Mouse (Mus musculus): ENCODE measurements around the gene Zfp451. TPM values are rescaled to one million over a fixed set of nuclear protein-coding genes. Genes with fewer than 3 reads are reported as not detected.

Gene Zfp451
- polyA plus RNA-seq, 1 experiment, result 5.0 TPM

DNA sequence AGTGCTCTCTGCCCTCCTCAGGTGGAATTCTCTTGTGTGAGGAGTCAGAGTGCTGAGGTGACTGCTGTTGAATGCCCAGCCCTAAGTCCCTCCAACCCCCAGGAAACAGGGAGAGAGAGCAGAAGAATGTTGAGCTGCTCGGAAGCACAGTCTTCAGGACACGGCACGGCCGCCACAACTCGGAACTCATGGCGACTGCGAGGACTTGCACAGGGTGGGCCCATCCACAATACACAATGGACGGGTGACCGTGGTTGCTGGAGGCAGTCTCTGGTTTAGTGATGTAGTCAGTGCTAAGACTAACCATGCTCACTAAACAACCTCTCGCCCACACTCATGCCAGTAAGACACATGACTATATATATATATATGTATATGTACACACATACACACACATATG lies 42.8 kb downstream of the Zfp451 start:
- Histone ChIP-seq H3K4me1 (ENCODE audit: control insufficient read depth, insufficient read depth, low read length) (peaks cover 11% of the 10 kb centered on the region; the same call in 1 of the 2 replicates), H3K4me3 (ENCODE audit: insufficient read depth, low read depth, low read length) (no peak overlapping the region), H3K36me3 (ENCODE audit: control insufficient read depth, insufficient read depth, low read length) (peaks cover 8% of the 10 kb centered on the region; the same call in 1 of the 2 replicates), H3K27ac (ENCODE audit: insufficient read depth, low read depth, low read length) (no peak overlapping the region), H3K27me3 (replicated peaks; ENCODE audit: control insufficient read depth, insufficient read depth, low read length) (no peaks in the 10 kb centered on the region)
- no peak for TF ChIP-seq CTCF (conservative IDR thresholded peaks at IDR 0.05; ENCODE audit: insufficient read depth, insufficient read length, low read depth, low read length)
- 96% methylated on average over 10 of the region's 10 CpGs for WGBS
- no peak for DNase-seq

DNA sequence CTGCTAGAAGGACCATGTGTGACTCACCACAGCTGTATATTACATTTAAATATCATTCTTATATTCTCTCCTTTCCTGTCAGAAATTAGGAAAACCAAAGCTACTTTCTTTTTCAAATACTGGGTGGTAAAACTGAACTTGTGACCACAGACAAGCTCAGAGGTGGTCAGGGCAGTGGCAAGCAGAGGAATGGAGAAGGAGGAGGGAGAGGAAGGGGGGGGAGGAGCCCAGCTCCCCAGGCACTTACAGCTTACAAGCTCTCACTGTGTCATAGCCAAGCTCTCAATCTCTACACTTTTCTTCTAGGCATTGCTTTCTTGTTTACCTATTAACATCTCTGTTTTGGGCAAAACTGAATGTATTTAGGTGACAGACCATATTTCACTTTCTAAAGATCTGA lies 45.6 kb downstream of the Zfp451 start:
- peaks cover 5% of the 10 kb centered on the region; the same call in 1 of the 2 replicates for H3K36me3 ChIP-seq (ENCODE audit: control insufficient read depth, insufficient read depth, low read length)
- TF ChIP-seq POLR2A (IDR thresholded peaks at IDR 0.05; ENCODE audit: low read depth, low read length) (no peak), CTCF (conservative IDR thresholded peaks at IDR 0.05; ENCODE audit: insufficient read depth, insufficient read length, low read depth, low read length) (no peak)
- H3K4me1 ChIP-seq (ENCODE audit: control insufficient read depth, insufficient read depth, low read length), result peaks cover 13% of the 10 kb centered on the region; the same call in 1 of the 2 replicates
- no peaks in the 10 kb centered on the region for H3K27me3 ChIP-seq (replicated peaks; ENCODE audit: control insufficient read depth, insufficient read depth, low read length)
- no peak for DNase-seq
- no peak overlapping the region for H3K4me3 ChIP-seq (ENCODE audit: insufficient read depth, low read depth, low read length)
- H3K27ac ChIP-seq (ENCODE audit: insufficient read depth, low read depth, low read length), result no peak overlapping the region

DNA sequence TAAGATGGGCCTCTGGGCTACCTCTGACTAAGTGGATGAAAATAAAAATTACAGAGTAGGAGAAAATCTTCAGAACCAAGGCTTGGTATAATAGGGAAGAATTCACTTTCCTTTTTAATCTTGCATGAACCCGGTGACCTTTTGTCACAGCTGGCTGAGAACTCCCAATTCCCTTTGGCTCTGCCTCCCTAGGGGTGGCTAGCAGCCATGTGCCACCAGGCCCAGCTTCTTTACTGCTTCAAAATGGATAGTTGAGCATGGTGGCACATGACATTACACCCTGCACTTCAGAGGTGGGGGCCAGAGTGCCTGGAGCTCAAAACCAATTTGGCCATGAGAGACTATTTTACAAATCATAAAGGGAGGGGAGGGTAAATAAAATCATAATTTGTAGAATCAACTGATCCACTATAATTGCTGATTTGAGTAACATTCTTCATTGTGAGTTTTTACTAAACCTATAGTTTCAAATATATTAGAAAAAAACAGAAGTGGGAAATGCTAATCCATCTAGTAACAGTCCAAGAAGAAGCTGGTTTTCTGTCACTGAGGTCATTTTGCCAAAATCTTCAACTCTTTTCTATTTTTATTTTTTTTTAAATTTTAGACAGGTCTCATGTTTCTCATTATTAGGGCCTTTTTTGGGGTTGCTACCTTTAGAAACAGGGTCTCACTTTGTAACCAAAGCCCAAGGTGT lies 46.2 kb downstream of the Zfp451 start:
- DNase-seq, result no peak
- H3K4me3 ChIP-seq (ENCODE audit: insufficient read depth, low read depth, low read length), result no peak overlapping the region
- H3K27ac ChIP-seq (ENCODE audit: insufficient read depth, low read depth, low read length), result no peak overlapping the region
- TF ChIP-seq POLR2A (IDR thresholded peaks at IDR 0.05; ENCODE audit: low read depth, low read length), result no peak
- no peak for TF ChIP-seq CTCF (conservative IDR thresholded peaks at IDR 0.05; ENCODE audit: insufficient read depth, insufficient read length, low read depth, low read length)
- peaks cover 5% of the 10 kb centered on the region; the same call in 1 of the 2 replicates for H3K36me3 ChIP-seq (ENCODE audit: control insufficient read depth, insufficient read depth, low read length)
- WGBS, result 74% methylated on average over 1 of the region's 1 CpGs
- H3K4me1 ChIP-seq (ENCODE audit: control insufficient read depth, insufficient read depth, low read length), result peaks cover 13% of the 10 kb centered on the region; the same call in 1 of the 2 replicates
- H3K27me3 ChIP-seq (replicated peaks; ENCODE audit: control insufficient read depth, insufficient read depth, low read length), result no peaks in the 10 kb centered on the region

DNA sequence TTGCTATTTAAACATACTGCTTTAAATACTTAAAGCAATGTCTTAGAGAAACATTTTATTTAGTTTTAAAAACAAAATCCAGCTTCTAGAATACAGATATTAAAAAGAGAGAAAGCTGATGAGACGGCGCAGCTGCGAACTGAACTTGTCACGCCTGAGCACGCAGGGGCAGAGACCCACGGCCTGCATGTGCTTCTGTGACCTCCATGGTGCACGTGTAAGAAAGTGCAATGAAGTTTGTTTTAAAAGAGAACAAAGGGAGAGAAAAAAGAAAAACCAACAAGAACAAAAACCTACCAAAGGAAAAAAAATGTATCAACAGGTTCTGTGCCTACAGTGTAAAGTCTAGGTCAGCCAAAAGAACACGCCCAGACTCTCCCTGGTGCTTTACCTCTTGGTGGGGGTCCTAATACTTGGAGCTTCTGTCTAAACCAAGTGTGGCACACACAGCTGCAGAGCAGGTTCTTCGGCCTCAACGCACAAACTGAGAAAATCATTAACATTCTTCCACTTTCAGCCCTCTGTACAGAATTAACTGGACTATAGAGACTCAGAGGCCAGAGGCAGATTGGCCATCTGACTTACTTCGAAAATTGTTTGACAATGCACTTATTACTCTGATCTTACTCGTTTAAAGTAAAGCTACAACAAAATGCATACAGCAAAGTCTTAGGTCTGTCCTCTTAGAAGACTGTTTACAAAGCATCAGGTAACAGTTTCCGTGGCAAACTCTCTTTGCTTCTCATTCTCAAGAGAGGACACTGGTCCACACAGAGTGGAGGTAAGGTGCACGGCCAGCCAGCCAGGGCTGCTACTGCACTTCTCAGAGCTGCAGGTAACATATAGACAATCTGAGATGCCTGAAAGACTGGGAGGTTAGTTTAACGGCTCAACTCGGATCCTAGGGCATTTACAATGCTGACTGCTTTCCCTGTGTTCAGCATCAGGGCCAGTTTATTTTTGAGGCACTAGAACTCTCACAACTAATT lies 47.6 kb downstream of the Zfp451 start:
- peak overlapping the region; percentile 22; the same call in 1 of the 2 replicates for H3K27ac ChIP-seq (ENCODE audit: insufficient read depth, low read depth, low read length)
- DNase-seq, result peak; percentile 12
- H3K27me3 ChIP-seq (replicated peaks; ENCODE audit: control insufficient read depth, insufficient read depth, low read length), result no peaks in the 10 kb centered on the region
- 44% methylated on average over 16 of the region's 16 CpGs for WGBS
- peaks cover 13% of the 10 kb centered on the region; the same call in 1 of the 2 replicates for H3K4me1 ChIP-seq (ENCODE audit: control insufficient read depth, insufficient read depth, low read length)
- TF ChIP-seq CTCF (conservative IDR thresholded peaks at IDR 0.05; ENCODE audit: insufficient read depth, insufficient read length, low read depth, low read length), result no peak
- TF ChIP-seq POLR2A (IDR thresholded peaks at IDR 0.05; ENCODE audit: low read depth, low read length), result no peak
- peaks cover 1% of the 10 kb centered on the region; the same call in 1 of the 2 replicates for H3K36me3 ChIP-seq (ENCODE audit: control insufficient read depth, insufficient read depth, low read length)
- no peak overlapping the region for H3K4me3 ChIP-seq (ENCODE audit: insufficient read depth, low read depth, low read length)

DNA sequence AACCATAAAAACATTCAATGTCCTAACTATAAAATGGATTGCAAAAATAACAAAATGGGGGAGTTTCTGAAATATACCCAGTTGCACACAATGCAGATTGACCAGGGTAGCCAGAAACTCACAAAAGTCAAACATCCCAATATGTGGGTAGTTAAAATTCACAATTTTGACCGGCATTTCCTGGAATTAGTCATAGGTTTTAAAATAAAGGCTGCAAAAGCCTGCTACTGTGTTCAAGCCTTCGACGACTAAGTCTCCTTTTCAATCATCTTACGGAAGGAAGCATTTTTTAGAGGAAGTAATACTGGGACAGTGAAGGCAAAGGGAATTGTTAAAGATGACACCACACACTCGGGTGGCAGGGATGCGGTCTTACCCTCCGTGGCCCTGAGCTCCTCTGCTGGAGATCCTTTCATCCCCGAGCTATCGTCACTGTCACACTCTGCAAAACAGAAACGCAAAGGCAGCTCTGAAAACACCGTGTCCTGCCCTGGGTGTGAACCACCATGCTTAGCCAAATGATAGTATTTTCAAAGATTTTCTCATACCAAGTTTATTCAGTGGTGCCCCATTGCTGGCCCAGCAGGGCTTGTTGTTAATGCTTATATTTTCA lies 48.8 kb downstream of the Zfp451 start:
- Histone ChIP-seq H3K4me3 (ENCODE audit: insufficient read depth, low read depth, low read length) (no peak overlapping the region), H3K27ac (ENCODE audit: insufficient read depth, low read depth, low read length) (no peak overlapping the region), H3K4me1 (ENCODE audit: control insufficient read depth, insufficient read depth, low read length) (peaks cover 13% of the 10 kb centered on the region; the same call in 1 of the 2 replicates), H3K36me3 (ENCODE audit: control insufficient read depth, insufficient read depth, low read length) (peaks cover 1% of the 10 kb centered on the region; the same call in 1 of the 2 replicates), H3K27me3 (replicated peaks; ENCODE audit: control insufficient read depth, insufficient read depth, low read length) (no peaks in the 10 kb centered on the region)
- DNase-seq, result no peak
- TF ChIP-seq POLR2A (IDR thresholded peaks at IDR 0.05; ENCODE audit: low read depth, low read length), result no peak
- no peak for TF ChIP-seq CTCF (conservative IDR thresholded peaks at IDR 0.05; ENCODE audit: insufficient read depth, insufficient read length, low read depth, low read length)
- 86% methylated on average over 11 of the region's 11 CpGs for WGBS

DNA sequence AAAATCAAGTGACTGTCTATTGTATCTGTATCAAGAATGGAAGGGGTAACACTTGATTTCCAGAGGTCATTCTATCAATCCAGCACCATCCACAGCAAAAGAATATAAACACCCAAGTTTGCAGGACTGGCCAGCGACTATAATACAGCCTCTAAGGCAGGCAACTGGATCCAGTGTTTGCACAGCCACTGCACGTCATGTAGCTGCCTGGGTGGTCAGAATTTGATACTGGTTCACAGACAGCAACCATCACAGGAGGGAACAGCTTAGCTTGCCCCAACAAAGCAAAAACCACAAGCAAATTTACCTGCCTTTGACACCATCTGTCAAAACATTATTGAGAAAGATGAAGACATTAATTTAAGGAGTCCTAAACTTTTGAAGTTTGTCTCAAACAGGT lies 50.6 kb downstream of the Zfp451 start:
- TF ChIP-seq POLR2A (IDR thresholded peaks at IDR 0.05; ENCODE audit: low read depth, low read length), result no peak
- no peak for TF ChIP-seq CTCF (conservative IDR thresholded peaks at IDR 0.05; ENCODE audit: insufficient read depth, insufficient read length, low read depth, low read length)
- WGBS, result 72% methylated on average over 2 of the region's 2 CpGs
- Histone ChIP-seq H3K27ac (ENCODE audit: insufficient read depth, low read depth, low read length) (no peak overlapping the region), H3K4me3 (ENCODE audit: insufficient read depth, low read depth, low read length) (no peak overlapping the region), H3K4me1 (ENCODE audit: control insufficient read depth, insufficient read depth, low read length) (peaks cover 13% of the 10 kb centered on the region; the same call in 1 of the 2 replicates), H3K27me3 (replicated peaks; ENCODE audit: control insufficient read depth, insufficient read depth, low read length) (no peaks in the 10 kb centered on the region), H3K36me3 (ENCODE audit: control insufficient read depth, insufficient read depth, low read length) (peaks cover under 1% of the 10 kb centered on the region; the same call in 1 of the 2 replicates)
- DNase-seq, result no peak
